In genomic region chr17:48467395-48468231, GRCm38 (mm10) we compare ENCODE assay signal across 8 mouse cellular contexts. TPM values are rescaled to one million over a fixed set of nuclear protein-coding genes. Genes with fewer than 3 reads are reported as not detected.
DNase-seq lines count a peak whose midpoint lies in the region; ATAC-seq and TF ChIP-seq lines count a peak whose summit lies in the region.

No protein-coding gene starts in this region.

- WGBS in bone marrow, adult 2 months, result 24% methylated on average over 22 of the region's 22 CpGs
- 7% methylated on average over 22 of the region's 22 CpGs for WGBS in embryonic facial prominence, embryonic 15.5 days
- WGBS in heart, embryonic 10.5 days, result 5% methylated on average over 22 of the region's 22 CpGs
- 9% methylated on average over 22 of the region's 22 CpGs for WGBS in kidney, embryonic 14.5 days
- 7% methylated on average over 22 of the region's 22 CpGs for WGBS in limb, embryonic 15.5 days

- TF ChIP-seq CTCF in bone marrow, adult 2 months (IDR thresholded peaks at IDR 0.05; ENCODE audit: control insufficient read depth, insufficient read depth, low read length), result peak; percentile 93

- peaks cover 6% of the 10 kb centered on the region for H3K27me3 ChIP-seq in embryonic facial prominence, embryonic 15.5 days
- H3K27me3 ChIP-seq in heart, embryonic 10.5 days (ENCODE audit: insufficient read depth, poor library complexity, severe bottlenecking), result peaks cover 39% of the 10 kb centered on the region
- no peaks in the 10 kb centered on the region for H3K27me3 ChIP-seq in kidney, embryonic 14.5 days (ENCODE audit: control insufficient read depth, insufficient read depth, low read length)
- peaks cover 7% of the 10 kb centered on the region for H3K27me3 ChIP-seq in limb, embryonic 15.5 days

- H3K36me3 ChIP-seq in embryonic facial prominence, embryonic 15.5 days, result no peaks in the 10 kb centered on the region
- H3K36me3 ChIP-seq in heart, embryonic 10.5 days, result no peaks in the 10 kb centered on the region
- no peaks in the 10 kb centered on the region for H3K36me3 ChIP-seq in kidney, embryonic 14.5 days (ENCODE audit: control insufficient read depth, insufficient read depth, low read length)
- H3K36me3 ChIP-seq in limb, embryonic 15.5 days, result no peaks in the 10 kb centered on the region

- H3K27ac ChIP-seq in bone marrow, adult 2 months (ENCODE audit: control insufficient read depth, insufficient read depth, low read depth, low read length, poor library complexity), result no peak overlapping the region; the same call in 1 of the 2 replicates
- no peak overlapping the region for H3K27ac ChIP-seq in embryonic facial prominence, embryonic 15.5 days (replicated peaks)
- H3K27ac ChIP-seq in heart, embryonic 10.5 days, result peak overlapping the region; percentile 44; the same call in 1 of the 2 replicates
- H3K27ac ChIP-seq in kidney, embryonic 14.5 days (ENCODE audit: low read depth, low read length), result no peak overlapping the region
- H3K27ac ChIP-seq in limb, embryonic 15.5 days, result no peak overlapping the region

- no peak for TF ChIP-seq POLR2A in bone marrow, adult 2 months (IDR thresholded peaks at IDR 0.05; ENCODE audit: borderline replicate concordance, control insufficient read depth, low read depth, low read length)

- no peaks in the 10 kb centered on the region for H3K4me1 ChIP-seq in bone marrow, adult 2 months (ENCODE audit: control insufficient read depth, insufficient read depth, low read length)
- H3K4me1 ChIP-seq in embryonic facial prominence, embryonic 15.5 days, result 0 out of 2 replicates have a peak, but pooled peaks cover 5% of the 10 kb centered on the region
- peaks cover 7% of the 10 kb centered on the region; the same call in 1 of the 2 replicates for H3K4me1 ChIP-seq in heart, embryonic 10.5 days
- H3K4me1 ChIP-seq in kidney, embryonic 14.5 days (ENCODE audit: control insufficient read depth, insufficient read depth, low read length), result 0 out of 2 replicates have a peak, but pooled peaks cover 5% of the 10 kb centered on the region
- peaks cover 12% of the 10 kb centered on the region for H3K4me1 ChIP-seq in limb, embryonic 15.5 days

- no peak overlapping the region for H3K9ac ChIP-seq in embryonic facial prominence, embryonic 15.5 days
- 0 out of 2 replicates have a peak overlapping the region, but pooled peaks have one; percentile 1 for H3K9ac ChIP-seq in kidney, embryonic 14.5 days (ENCODE audit: low read depth, low read length)
- no peak overlapping the region for H3K9ac ChIP-seq in limb, embryonic 15.5 days

- DNase-seq in 416B (ENCODE audit: low read depth), result peak; percentile 66
- DNase-seq in heart, embryonic 10.5 days (ENCODE audit: low spot score), result peak; percentile 90
- peak; percentile 12 to 55 for DNase-seq in monocyte, adult 2 months (ENCODE audit: low read depth in 1 of 2, low spot score in 2 of 2)
- DNase-seq in spleen, postnatal 36 days (ENCODE audit: low spot score in 2 of 2), result peak; percentile 68 to 78

- no peak overlapping the region for H3K4me3 ChIP-seq in bone marrow, adult 2 months (replicated peaks; ENCODE audit: control insufficient read depth, low read depth, low read length)
- 0 out of 2 replicates have a peak overlapping the region, but pooled peaks have one; percentile 1 for H3K4me3 ChIP-seq in embryonic facial prominence, embryonic 15.5 days (replicated peaks)
- H3K4me3 ChIP-seq in heart, embryonic 10.5 days, result peak overlapping the region; percentile 50
- H3K4me3 ChIP-seq in kidney, embryonic 14.5 days (ENCODE audit: low read length), result no peak overlapping the region
- H3K4me3 ChIP-seq in limb, embryonic 15.5 days, result 0 out of 2 replicates have a peak overlapping the region, but pooled peaks have one; percentile 9

- ATAC-seq in embryonic facial prominence, embryonic 15.5 days (ENCODE audit: insufficient number of reproducible peaks, low FRiP score, low TSS enrichment, low read depth), result peak; percentile 51
- ATAC-seq in kidney, embryonic 14.5 days (ENCODE audit: low FRiP score, low TSS enrichment), result peak; percentile 86
- peak; percentile 25; the same call in 1 of the 2 replicates for ATAC-seq in limb, embryonic 15.5 days (ENCODE audit: insufficient number of reproducible peaks, low FRiP score, low TSS enrichment, low read depth)

- H3K9me3 ChIP-seq in embryonic facial prominence, embryonic 15.5 days (replicated peaks), result no peaks in the 10 kb centered on the region
- no peaks in the 10 kb centered on the region for H3K9me3 ChIP-seq in heart, embryonic 10.5 days
- no peaks in the 10 kb centered on the region for H3K9me3 ChIP-seq in kidney, embryonic 14.5 days (ENCODE audit: control insufficient read depth, low read length)
- H3K9me3 ChIP-seq in limb, embryonic 15.5 days, result no peaks in the 10 kb centered on the region

- H3K4me2 ChIP-seq in embryonic facial prominence, embryonic 15.5 days (replicated peaks), result peak overlapping the region; percentile 30
- H3K4me2 ChIP-seq in kidney, embryonic 14.5 days (replicated peaks; ENCODE audit: low read depth, low read length), result peak overlapping the region; percentile 26
- H3K4me2 ChIP-seq in limb, embryonic 15.5 days, result peak overlapping the region; percentile 32

RNA-seq across cellular contexts. Expression of gene Unc5cl, which starts 12.9 kb away (rescaled TPM):
- polyA plus RNA-seq in bone marrow, adult 2 months (2011; ENCODE audit: insufficient read depth, insufficient read length, low replicate concordance, missing spikeins), result 4.3 and 4.7 TPM in 2 replicates
- polyA plus RNA-seq in embryonic facial prominence, embryonic 15.5 days (2015; fragmentation: Nextera tagmentation; extraction: Ambion mirVana), result 0.43 TPM in 1 of 2 replicates, not detected in the other
- 0.20 and 0.26 TPM in 2 replicates for polyA plus RNA-seq in heart, embryonic 10.5 days (2016; fragmentation: Nextera tagmentation; extraction: Ambion mirVana)
- 3.5 and 4.7 TPM in 2 replicates for polyA plus RNA-seq in kidney, embryonic 14.5 days (2014; fragmentation: Nextera tagmentation; extraction: Ambion mirVana)
- 0.06 and 0.14 TPM in 2 replicates for polyA plus RNA-seq in limb, embryonic 15.5 days (2015; fragmentation: Nextera tagmentation; extraction: Ambion mirVana)

RNA-seq across cellular contexts. Expression of gene Tspo2, which starts 16.3 kb away (rescaled TPM):
- polyA plus RNA-seq in bone marrow, adult 2 months (2011; ENCODE audit: insufficient read depth, insufficient read length, low replicate concordance, missing spikeins), result 307 and 314 TPM in 2 replicates
- 1.6 and 2.4 TPM in 2 replicates for polyA plus RNA-seq in embryonic facial prominence, embryonic 15.5 days (2015; fragmentation: Nextera tagmentation; extraction: Ambion mirVana)
- 0.43 and 0.67 TPM in 2 replicates for polyA plus RNA-seq in heart, embryonic 10.5 days (2016; fragmentation: Nextera tagmentation; extraction: Ambion mirVana)
- polyA plus RNA-seq in kidney, embryonic 14.5 days (2014; fragmentation: Nextera tagmentation; extraction: Ambion mirVana), result 1.9 TPM in 2 replicates
- 1.8 and 3.0 TPM in 2 replicates for polyA plus RNA-seq in limb, embryonic 15.5 days (2015; fragmentation: Nextera tagmentation; extraction: Ambion mirVana)

RNA-seq across cellular contexts. Expression of gene Apobec2, which starts 34.9 kb away (rescaled TPM):
- polyA plus RNA-seq in bone marrow, adult 2 months (2011; ENCODE audit: insufficient read depth, insufficient read length, low replicate concordance, missing spikeins), result 0.92 TPM in 1 of 2 replicates, not detected in the other
- 25.7 and 38.4 TPM in 2 replicates for polyA plus RNA-seq in embryonic facial prominence, embryonic 15.5 days (2015; fragmentation: Nextera tagmentation; extraction: Ambion mirVana)
- 142 and 213 TPM in 2 replicates for polyA plus RNA-seq in heart, embryonic 10.5 days (2016; fragmentation: Nextera tagmentation; extraction: Ambion mirVana)
- polyA plus RNA-seq in kidney, embryonic 14.5 days (2014; fragmentation: Nextera tagmentation; extraction: Ambion mirVana), result 0.69 and 0.89 TPM in 2 replicates
- 26.8 and 97.4 TPM in 2 replicates for polyA plus RNA-seq in limb, embryonic 15.5 days (2015; fragmentation: Nextera tagmentation; extraction: Ambion mirVana)

RNA-seq across cellular contexts. Expression of gene Oard1, which starts 57.8 kb away (rescaled TPM):
- polyA plus RNA-seq in bone marrow, adult 2 months (2011; ENCODE audit: insufficient read depth, insufficient read length, low replicate concordance, missing spikeins), result 36.6 and 44.1 TPM in 2 replicates
- polyA plus RNA-seq in embryonic facial prominence, embryonic 15.5 days (2015; fragmentation: Nextera tagmentation; extraction: Ambion mirVana), result 46.5 TPM in 2 replicates
- 56.7 and 78.1 TPM in 2 replicates for polyA plus RNA-seq in heart, embryonic 10.5 days (2016; fragmentation: Nextera tagmentation; extraction: Ambion mirVana)
- 82.5 and 101 TPM in 2 replicates for polyA plus RNA-seq in kidney, embryonic 14.5 days (2014; fragmentation: Nextera tagmentation; extraction: Ambion mirVana)
- 38.4 and 40.3 TPM in 2 replicates for polyA plus RNA-seq in limb, embryonic 15.5 days (2015; fragmentation: Nextera tagmentation; extraction: Ambion mirVana)

RNA-seq across cellular contexts. Expression of gene Nfya, which starts 57.9 kb away (rescaled TPM):
- polyA plus RNA-seq in bone marrow, adult 2 months (2011; ENCODE audit: insufficient read depth, insufficient read length, low replicate concordance, missing spikeins), result 24.2 and 28.6 TPM in 2 replicates
- polyA plus RNA-seq in embryonic facial prominence, embryonic 15.5 days (2015; fragmentation: Nextera tagmentation; extraction: Ambion mirVana), result 14.2 TPM in 2 replicates
- 13.7 and 17.3 TPM in 2 replicates for polyA plus RNA-seq in heart, embryonic 10.5 days (2016; fragmentation: Nextera tagmentation; extraction: Ambion mirVana)
- polyA plus RNA-seq in kidney, embryonic 14.5 days (2014; fragmentation: Nextera tagmentation; extraction: Ambion mirVana), result 16.4 and 26.7 TPM in 2 replicates
- polyA plus RNA-seq in limb, embryonic 15.5 days (2015; fragmentation: Nextera tagmentation; extraction: Ambion mirVana), result 13.6 and 13.9 TPM in 2 replicates

Comparison
In these comparisons a context has a peak if more than half of its experiments do, and no peak if none do; other contexts are left out.
1. DNase-seq: peak in every context shown above with its lines; median percentile 90 in heart, embryonic 10.5 days; 73 in spleen, postnatal 36 days; 66 in 416B; 34 in monocyte, adult 2 months.
2. H3K4me3 ChIP-seq: peak in embryonic facial prominence, embryonic 15.5 days (single experiment), heart, embryonic 10.5 days (single experiment) and limb, embryonic 15.5 days (single experiment); none in bone marrow, adult 2 months (single experiment) and kidney, embryonic 14.5 days (single experiment).
3. ATAC-seq: peak in every context shown above with its lines; median percentile 86 in kidney, embryonic 14.5 days; 51 in embryonic facial prominence, embryonic 15.5 days; 25 in limb, embryonic 15.5 days.
4. RNA of gene Tspo2, which starts 16.3 kb away (polyA plus RNA-seq): 307 to 314 TPM in bone marrow, adult 2 months; 1.8 to 3.0 TPM in limb, embryonic 15.5 days, 1.9 TPM in kidney, embryonic 14.5 days, 1.6 to 2.4 TPM in embryonic facial prominence, embryonic 15.5 days and 0.43 to 0.67 TPM in heart, embryonic 10.5 days; every median in the first group is over 10 times any median in the second.
5. RNA of gene Apobec2, which starts 34.9 kb away (polyA plus RNA-seq): 142 to 213 TPM in heart, embryonic 10.5 days, 26.8 to 97.4 TPM in limb, embryonic 15.5 days and 25.7 to 38.4 TPM in embryonic facial prominence, embryonic 15.5 days; 0.69 to 0.89 TPM in kidney, embryonic 14.5 days and 0.92 TPM in bone marrow, adult 2 months; every median in the first group is over 10 times any median in the second.
6. Peak in every context shown above with its lines, with median percentiles within 50 percentile points of each other: H3K4me2 ChIP-seq.